Mouse (Mus musculus): ENCODE measurements around the gene Cacna2d1. TPM values are rescaled to one million over a fixed set of nuclear protein-coding genes. Genes with fewer than 3 reads are reported as not detected.

Gene Cacna2d1
- total and polyA plus RNA-seq, 3 experiments: 0.27 to 1.5 TPM; not detected in 1

DNA sequence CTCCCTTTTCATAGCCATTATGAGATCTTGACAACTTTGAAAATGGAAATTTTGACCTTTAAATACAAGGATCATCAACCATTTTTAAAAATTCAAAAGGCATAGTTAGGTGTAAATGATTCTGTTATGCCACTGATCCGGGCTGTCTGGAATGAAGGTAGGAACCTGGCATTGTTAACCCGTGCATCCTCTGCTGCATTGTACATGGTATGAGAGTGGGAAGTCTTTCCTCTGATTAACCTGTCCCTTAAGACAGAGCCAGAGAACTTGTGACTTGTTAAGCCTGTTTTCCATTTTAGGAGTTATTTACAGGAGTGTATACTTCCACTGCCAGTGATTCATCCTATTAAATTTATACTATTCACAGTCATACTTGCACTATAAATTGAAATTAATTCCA lies 171.2 kb downstream of the Cacna2d1 start:
- no peaks in the 10 kb centered on the region for H3K9me3 ChIP-seq (replicated peaks)
- no peak overlapping the region for H3K4me3 ChIP-seq (ENCODE audit: low read depth, low read length)
- ATAC-seq (ENCODE audit: extremely low read depth, insufficient number of reproducible peaks, low FRiP score, poor library complexity, severe bottlenecking) (no peak), DNase-seq (ENCODE audit: low spot score) (no peak)
- H3K27me3 ChIP-seq (ENCODE audit: insufficient read depth, low read length): no peaks in the 10 kb centered on the region
- H3K4me1 ChIP-seq (ENCODE audit: insufficient read depth, low read depth, low read length): no peaks in the 10 kb centered on the region
- TF ChIP-seq TAL1 (conservative IDR thresholded peaks at IDR 0.05; ENCODE audit: low read depth, low read length) (no peak), GATA1 (IDR thresholded peaks at IDR 0.05; ENCODE audit: borderline replicate concordance, low read length) (no peak), CTCF (IDR thresholded peaks at IDR 0.05; ENCODE audit: low read depth, low read length) (no peak), POLR2AphosphoS5 (IDR thresholded peaks at IDR 0.05; ENCODE audit: insufficient replicate concordance, low read depth, low read length) (no peak), GATA2 (IDR thresholded peaks at IDR 0.05; ENCODE audit: borderline replicate concordance, low read depth, low read length) (no peak)
- no peaks in the 10 kb centered on the region for H3K36me3 ChIP-seq (replicated peaks)

- Histone ChIP-seq H3K4me3 (ENCODE audit: low read depth, low read length) (no peak overlapping the region), H3K4me1 (ENCODE audit: insufficient read depth, low read depth, low read length) (no peaks in the 10 kb centered on the region), H3K27me3 (ENCODE audit: insufficient read depth, low read length) (no peaks in the 10 kb centered on the region), H3K36me3 (replicated peaks) (no peaks in the 10 kb centered on the region), H3K9me3 (replicated peaks) (no peaks in the 10 kb centered on the region)
- no peak for DNase-seq (ENCODE audit: low spot score)
- no peak for ATAC-seq (ENCODE audit: extremely low read depth, insufficient number of reproducible peaks, low FRiP score, poor library complexity, severe bottlenecking)
- TF ChIP-seq TAL1 (conservative IDR thresholded peaks at IDR 0.05; ENCODE audit: low read depth, low read length): no peak
Measured at GRCm38 (mm10) chr5:16110643-16111042, 176.2 kb downstream of the Cacna2d1 start.

- H3K4me1 ChIP-seq (ENCODE audit: insufficient read depth, low read depth, low read length): no peaks in the 10 kb centered on the region
- ATAC-seq (ENCODE audit: extremely low read depth, insufficient number of reproducible peaks, low FRiP score, poor library complexity, severe bottlenecking) (no peak), DNase-seq (ENCODE audit: low spot score) (no peak)
- TF ChIP-seq GATA1 (IDR thresholded peaks at IDR 0.05; ENCODE audit: borderline replicate concordance, low read length) (no peak), CTCF (IDR thresholded peaks at IDR 0.05; ENCODE audit: low read depth, low read length) (no peak), GATA2 (IDR thresholded peaks at IDR 0.05; ENCODE audit: borderline replicate concordance, low read depth, low read length) (no peak), TAL1 (conservative IDR thresholded peaks at IDR 0.05; ENCODE audit: low read depth, low read length) (no peak), POLR2AphosphoS5 (IDR thresholded peaks at IDR 0.05; ENCODE audit: insufficient replicate concordance, low read depth, low read length) (no peak)
- H3K36me3 ChIP-seq (replicated peaks): no peaks in the 10 kb centered on the region
- H3K9me3 ChIP-seq (replicated peaks): no peaks in the 10 kb centered on the region
- H3K27me3 ChIP-seq (ENCODE audit: insufficient read depth, low read length): no peaks in the 10 kb centered on the region
- H3K4me3 ChIP-seq (ENCODE audit: low read depth, low read length): no peak overlapping the region
Measured at GRCm38 (mm10) chr5:16113879-16114278, 179.4 kb downstream of the Cacna2d1 start.

- H3K27me3 ChIP-seq (ENCODE audit: insufficient read depth, low read length): no peaks in the 10 kb centered on the region
- no peak for TF ChIP-seq TAL1 (conservative IDR thresholded peaks at IDR 0.05; ENCODE audit: low read depth, low read length)
- no peak for TF ChIP-seq CTCF (IDR thresholded peaks at IDR 0.05; ENCODE audit: low read depth, low read length)
- no peak for TF ChIP-seq GATA2 (IDR thresholded peaks at IDR 0.05; ENCODE audit: borderline replicate concordance, low read depth, low read length)
- TF ChIP-seq POLR2AphosphoS5 (IDR thresholded peaks at IDR 0.05; ENCODE audit: insufficient replicate concordance, low read depth, low read length): no peak
- TF ChIP-seq GATA1 (IDR thresholded peaks at IDR 0.05; ENCODE audit: borderline replicate concordance, low read length): no peak
- H3K9me3 ChIP-seq (replicated peaks): no peaks in the 10 kb centered on the region
- no peak overlapping the region for H3K4me3 ChIP-seq (ENCODE audit: low read depth, low read length)
- DNase-seq (ENCODE audit: low spot score) (no peak), ATAC-seq (ENCODE audit: extremely low read depth, insufficient number of reproducible peaks, low FRiP score, poor library complexity, severe bottlenecking) (no peak)
- H3K4me1 ChIP-seq (ENCODE audit: insufficient read depth, low read depth, low read length): no peaks in the 10 kb centered on the region
- H3K36me3 ChIP-seq (replicated peaks): no peaks in the 10 kb centered on the region
Measured at GRCm38 (mm10) chr5:16121334-16121733, 186.8 kb downstream of the Cacna2d1 start.

GRCm38 (mm10) chr5:16122110-16122509 lies 187.6 kb downstream of the Cacna2d1 start:
- DNase-seq (ENCODE audit: low spot score) (no peak), ATAC-seq (ENCODE audit: extremely low read depth, insufficient number of reproducible peaks, low FRiP score, poor library complexity, severe bottlenecking) (no peak)
- TF ChIP-seq GATA2 (IDR thresholded peaks at IDR 0.05; ENCODE audit: borderline replicate concordance, low read depth, low read length): no peak
- TF ChIP-seq POLR2AphosphoS5 (IDR thresholded peaks at IDR 0.05; ENCODE audit: insufficient replicate concordance, low read depth, low read length): no peak
- TF ChIP-seq CTCF (IDR thresholded peaks at IDR 0.05; ENCODE audit: low read depth, low read length): no peak
- TF ChIP-seq TAL1 (conservative IDR thresholded peaks at IDR 0.05; ENCODE audit: low read depth, low read length): no peak
- TF ChIP-seq GATA1 (IDR thresholded peaks at IDR 0.05; ENCODE audit: borderline replicate concordance, low read length): no peak
- no peaks in the 10 kb centered on the region for H3K27me3 ChIP-seq (ENCODE audit: insufficient read depth, low read length)
- no peaks in the 10 kb centered on the region for H3K4me1 ChIP-seq (ENCODE audit: insufficient read depth, low read depth, low read length)
- H3K4me3 ChIP-seq (ENCODE audit: low read depth, low read length): no peak overlapping the region
- no peaks in the 10 kb centered on the region for H3K36me3 ChIP-seq (replicated peaks)
- H3K9me3 ChIP-seq (replicated peaks): no peaks in the 10 kb centered on the region

- no peak for DNase-seq (ENCODE audit: low spot score)
- no peaks in the 10 kb centered on the region for H3K36me3 ChIP-seq (replicated peaks)
- ATAC-seq (ENCODE audit: extremely low read depth, insufficient number of reproducible peaks, low FRiP score, poor library complexity, severe bottlenecking): no peak
- TF ChIP-seq GATA1 (IDR thresholded peaks at IDR 0.05; ENCODE audit: borderline replicate concordance, low read length): no peak
- TF ChIP-seq POLR2AphosphoS5 (IDR thresholded peaks at IDR 0.05; ENCODE audit: insufficient replicate concordance, low read depth, low read length): no peak
- no peak for TF ChIP-seq TAL1 (conservative IDR thresholded peaks at IDR 0.05; ENCODE audit: low read depth, low read length)
- no peak for TF ChIP-seq CTCF (IDR thresholded peaks at IDR 0.05; ENCODE audit: low read depth, low read length)
- no peak for TF ChIP-seq GATA2 (IDR thresholded peaks at IDR 0.05; ENCODE audit: borderline replicate concordance, low read depth, low read length)
- H3K4me3 ChIP-seq (ENCODE audit: low read depth, low read length): no peak overlapping the region
- no peaks in the 10 kb centered on the region for H3K27me3 ChIP-seq (ENCODE audit: insufficient read depth, low read length)
- no peaks in the 10 kb centered on the region for H3K9me3 ChIP-seq (replicated peaks)
- H3K4me1 ChIP-seq (ENCODE audit: insufficient read depth, low read depth, low read length): no peaks in the 10 kb centered on the region
Measured at GRCm38 (mm10) chr5:16134286-16135094, 200.0 kb downstream of the Cacna2d1 start.
